Mouse (Mus musculus): Measurements from ENCODE around the gene Wdr77.
A peak's percentile ranks its signal among the peaks of the same experiment; 100 is the strongest.

Gene Wdr77

GRCm38 (mm10) chr3:105932240-105933071 lies 26.7 kb upstream of the Wdr77 start, which contains the start of gene I830077J02Rik:
TSS of gene I830077J02Rik (minus strand) at chr3:105932664.
- Histone ChIP-seq H3K4me3 (replicated peaks; ENCODE audit: low read length) (no peak within 1 kb of the TSS), H3K36me3 (ENCODE audit: insufficient read depth, low read length) (peaks cover 1% of the 10 kb centered on the region), H3K4me1 (replicated peaks; ENCODE audit: low read depth, low read length) (peaks cover 24% of the 10 kb centered on the region), H3K9me3 (ENCODE audit: low read length) (no peaks in the 10 kb centered on the region), H3K27me3 (ENCODE audit: insufficient read depth, low read length) (no peaks in the 10 kb centered on the region)
- no peak for TF ChIP-seq POU5F1 (IDR thresholded peaks at IDR 0.05; ENCODE audit: borderline replicate concordance, low read length)

- Histone ChIP-seq H3K4me1 (replicated peaks; ENCODE audit: low read depth, low read length) (peaks cover 9% of the 10 kb centered on the region), H3K4me3 (replicated peaks; ENCODE audit: low read length) (no peak overlapping the region), H3K36me3 (ENCODE audit: insufficient read depth, low read length) (peaks cover 9% of the 10 kb centered on the region), H3K27me3 (ENCODE audit: insufficient read depth, low read length) (no peaks in the 10 kb centered on the region), H3K9me3 (ENCODE audit: low read length) (no peaks in the 10 kb centered on the region)
- no peak for TF ChIP-seq CTCF (conservative IDR thresholded peaks at IDR 0.05; ENCODE audit: low read length)
- no peak for TF ChIP-seq POU5F1 (IDR thresholded peaks at IDR 0.05; ENCODE audit: borderline replicate concordance, low read length)
- TF ChIP-seq NANOG (IDR thresholded peaks at IDR 0.05; ENCODE audit: borderline replicate concordance, low read length) = no peak
Observed at GRCm38 (mm10) chr3:105933926-105934325, 25.2 kb upstream of the Wdr77 start.

GRCm38 (mm10) chr3:105935033-105935432 lies 24.1 kb upstream of the Wdr77 start:
- no peak for TF ChIP-seq CTCF (conservative IDR thresholded peaks at IDR 0.05; ENCODE audit: low read length)
- TF ChIP-seq POU5F1 (IDR thresholded peaks at IDR 0.05; ENCODE audit: borderline replicate concordance, low read length) = no peak
- no peak for TF ChIP-seq NANOG (IDR thresholded peaks at IDR 0.05; ENCODE audit: borderline replicate concordance, low read length)
- H3K27me3 ChIP-seq (ENCODE audit: insufficient read depth, low read length) = no peaks in the 10 kb centered on the region
- H3K4me3 ChIP-seq (replicated peaks; ENCODE audit: low read length) = no peak overlapping the region
- no peaks in the 10 kb centered on the region for H3K4me1 ChIP-seq (replicated peaks; ENCODE audit: low read depth, low read length)
- H3K9me3 ChIP-seq (ENCODE audit: low read length) = no peaks in the 10 kb centered on the region
- H3K36me3 ChIP-seq (ENCODE audit: insufficient read depth, low read length) = peaks cover 12% of the 10 kb centered on the region

- Histone ChIP-seq H3K9me3 (ENCODE audit: low read length) (no peaks in the 10 kb centered on the region), H3K4me1 (replicated peaks; ENCODE audit: low read depth, low read length) (no peaks in the 10 kb centered on the region), H3K4me3 (replicated peaks; ENCODE audit: low read length) (no peak overlapping the region), H3K36me3 (ENCODE audit: insufficient read depth, low read length) (peaks cover 21% of the 10 kb centered on the region), H3K27me3 (ENCODE audit: insufficient read depth, low read length) (no peaks in the 10 kb centered on the region)
- TF ChIP-seq NANOG (IDR thresholded peaks at IDR 0.05; ENCODE audit: borderline replicate concordance, low read length) = no peak
- TF ChIP-seq CTCF (conservative IDR thresholded peaks at IDR 0.05; ENCODE audit: low read length) = no peak
- TF ChIP-seq POU5F1 (IDR thresholded peaks at IDR 0.05; ENCODE audit: borderline replicate concordance, low read length) = no peak
Observed at GRCm38 (mm10) chr3:105936111-105936510, 23.1 kb upstream of the Wdr77 start.

- Histone ChIP-seq H3K9me3 (ENCODE audit: low read length) (no peaks in the 10 kb centered on the region), H3K27me3 (ENCODE audit: insufficient read depth, low read length) (no peaks in the 10 kb centered on the region), H3K36me3 (ENCODE audit: insufficient read depth, low read length) (peaks cover 97% of the 10 kb centered on the region), H3K4me3 (replicated peaks; ENCODE audit: low read length) (no peak overlapping the region), H3K4me1 (replicated peaks; ENCODE audit: low read depth, low read length) (0 out of 2 replicates have a peak, but pooled peaks cover 4% of the 10 kb centered on the region)
- TF ChIP-seq POU5F1 (IDR thresholded peaks at IDR 0.05; ENCODE audit: borderline replicate concordance, low read length) = no peak
- no peak for TF ChIP-seq NANOG (IDR thresholded peaks at IDR 0.05; ENCODE audit: borderline replicate concordance, low read length)
- no peak for TF ChIP-seq CTCF (conservative IDR thresholded peaks at IDR 0.05; ENCODE audit: low read length)
Observed at GRCm38 (mm10) chr3:105951348-105951747, 7.8 kb upstream of the Wdr77 start.

- peaks cover 40% of the 10 kb centered on the region for H3K4me1 ChIP-seq (replicated peaks; ENCODE audit: low read depth, low read length)
- peaks cover 81% of the 10 kb centered on the region for H3K36me3 ChIP-seq (ENCODE audit: insufficient read depth, low read length)
- H3K4me3 ChIP-seq (replicated peaks; ENCODE audit: low read length) = 0 out of 2 replicates have a peak overlapping the region, but pooled peaks have one; percentile 3
- no peaks in the 10 kb centered on the region for H3K9me3 ChIP-seq (ENCODE audit: low read length)
- no peaks in the 10 kb centered on the region for H3K27me3 ChIP-seq (ENCODE audit: insufficient read depth, low read length)
- TF ChIP-seq NANOG (IDR thresholded peaks at IDR 0.05; ENCODE audit: borderline replicate concordance, low read length) (no peak), POU5F1 (IDR thresholded peaks at IDR 0.05; ENCODE audit: borderline replicate concordance, low read length) (no peak), CTCF (conservative IDR thresholded peaks at IDR 0.05; ENCODE audit: low read length) (no peak)
Observed at GRCm38 (mm10) chr3:105957235-105957634, 1.9 kb upstream of the Wdr77 start.

- Histone ChIP-seq H3K9me3 (ENCODE audit: low read length) (no peaks in the 10 kb centered on the region), H3K36me3 (ENCODE audit: insufficient read depth, low read length) (peaks cover 81% of the 10 kb centered on the region), H3K27me3 (ENCODE audit: insufficient read depth, low read length) (no peaks in the 10 kb centered on the region), H3K4me1 (replicated peaks; ENCODE audit: low read depth, low read length) (peaks cover 46% of the 10 kb centered on the region), H3K4me3 (replicated peaks; ENCODE audit: low read length) (peak overlapping the region; percentile 100)
- TF ChIP-seq NANOG (IDR thresholded peaks at IDR 0.05; ENCODE audit: borderline replicate concordance, low read length) (no peak), CTCF (conservative IDR thresholded peaks at IDR 0.05; ENCODE audit: low read length) (no peak), POU5F1 (IDR thresholded peaks at IDR 0.05; ENCODE audit: borderline replicate concordance, low read length) (no peak)
Observed at GRCm38 (mm10) chr3:105958204-105958603, 965 bp upstream of the Wdr77 start.

GRCm38 (mm10) chr3:105959585-105959984 lies 416 bp downstream of the Wdr77 start:
- Histone ChIP-seq H3K9me3 (ENCODE audit: low read length) (no peaks in the 10 kb centered on the region), H3K4me1 (replicated peaks; ENCODE audit: low read depth, low read length) (peaks cover 46% of the 10 kb centered on the region), H3K4me3 (replicated peaks; ENCODE audit: low read length) (peak overlapping the region; percentile 100), H3K36me3 (ENCODE audit: insufficient read depth, low read length) (peaks cover 83% of the 10 kb centered on the region), H3K27me3 (ENCODE audit: insufficient read depth, low read length) (no peaks in the 10 kb centered on the region)
- TF ChIP-seq NANOG (IDR thresholded peaks at IDR 0.05; ENCODE audit: borderline replicate concordance, low read length) (no peak), CTCF (conservative IDR thresholded peaks at IDR 0.05; ENCODE audit: low read length) (no peak), POU5F1 (IDR thresholded peaks at IDR 0.05; ENCODE audit: borderline replicate concordance, low read length) (no peak)

Data from E14TG2a.4 (cell line).